Mouse (Mus musculus): ENCODE results near the gene Prmt6. TPM values are rescaled to one million over a fixed set of nuclear protein-coding genes. Genes with fewer than 3 reads are reported as not detected.

Gene Prmt6
- 34.5 and 36.0 TPM in 2 replicates for polyA plus RNA-seq (2016; fragmentation: Nextera tagmentation; extraction: Ambion mirVana)

GRCm38 (mm10) chr3:110250839-110251700, at the start of gene Prmt6:
Gene Prmt6, minus strand, starts transcription at chr3:110250998.
- 20% methylated on average over 38 of the region's 38 CpGs for WGBS
- Histone ChIP-seq H3K36me3 (peaks cover 13% of the 10 kb centered on the region), H3K4me1 (peaks cover 13% of the 10 kb centered on the region), H3K4me2 (replicated peaks) (peak within 1 kb of the TSS; percentile 73), H3K9ac (peak within 1 kb of the TSS; percentile 97), H3K4me3 (peak within 1 kb of the TSS; percentile 93), H3K9me3 (no peaks in the 10 kb centered on the region), H3K27me3 (replicated peaks) (no peaks in the 10 kb centered on the region), H3K27ac (peak within 1 kb of the TSS; percentile 90)
- peak; percentile 95 for ATAC-seq (ENCODE audit: low FRiP score, low read depth)

- Histone ChIP-seq H3K9ac (no peak overlapping the region), H3K4me3 (no peak overlapping the region), H3K9me3 (no peaks in the 10 kb centered on the region), H3K36me3 (no peaks in the 10 kb centered on the region), H3K27ac (no peak overlapping the region), H3K4me1 (no peaks in the 10 kb centered on the region), H3K27me3 (replicated peaks) (no peaks in the 10 kb centered on the region), H3K4me2 (replicated peaks) (no peak overlapping the region)
- ATAC-seq (ENCODE audit: low FRiP score, low read depth): no peak
- WGBS: 86% methylated on average over 8 of the region's 8 CpGs
Observed at GRCm38 (mm10) chr3:110290485-110291045, 39.8 kb upstream of the Prmt6 start.

GRCm38 (mm10) chr3:110282651-110283050, 31.9 kb upstream of the Prmt6 start:
- 76% methylated on average over 5 of the region's 5 CpGs for WGBS
- Histone ChIP-seq H3K4me3 (no peak overlapping the region), H3K4me2 (replicated peaks) (no peak overlapping the region), H3K9me3 (no peaks in the 10 kb centered on the region), H3K9ac (no peak overlapping the region), H3K36me3 (no peaks in the 10 kb centered on the region), H3K27ac (no peak overlapping the region), H3K4me1 (no peaks in the 10 kb centered on the region), H3K27me3 (replicated peaks) (no peaks in the 10 kb centered on the region)
- peak; percentile 44; the same call in 1 of the 2 replicates for ATAC-seq (ENCODE audit: low FRiP score, low read depth)

- Histone ChIP-seq H3K4me1 (no peaks in the 10 kb centered on the region), H3K27ac (no peak overlapping the region), H3K9me3 (no peaks in the 10 kb centered on the region), H3K36me3 (no peaks in the 10 kb centered on the region), H3K4me2 (replicated peaks) (no peak overlapping the region), H3K9ac (no peak overlapping the region), H3K4me3 (no peak overlapping the region), H3K27me3 (replicated peaks) (no peaks in the 10 kb centered on the region)
- no peak for ATAC-seq (ENCODE audit: low FRiP score, low read depth)
- 78% methylated on average over 2 of the region's 2 CpGs for WGBS
Observed at GRCm38 (mm10) chr3:110267790-110268189, 17.0 kb upstream of the Prmt6 start.

GRCm38 (mm10) chr3:110253105-110253504, 2.3 kb upstream of the Prmt6 start:
- Histone ChIP-seq H3K9me3 (no peaks in the 10 kb centered on the region), H3K4me3 (no peak overlapping the region), H3K4me1 (peaks cover 13% of the 10 kb centered on the region), H3K27me3 (replicated peaks) (no peaks in the 10 kb centered on the region), H3K36me3 (no peaks in the 10 kb centered on the region), H3K9ac (no peak overlapping the region), H3K27ac (no peak overlapping the region), H3K4me2 (replicated peaks) (no peak overlapping the region)
- WGBS: 96% methylated on average over 4 of the region's 4 CpGs
- ATAC-seq (ENCODE audit: low FRiP score, low read depth): no peak

GRCm38 (mm10) chr3:110249891-110250838, 633 bp downstream of the Prmt6 start:
- H3K27me3 ChIP-seq (replicated peaks): no peaks in the 10 kb centered on the region
- under 1% methylated on average over 89 of the region's 89 CpGs for WGBS
- H3K4me2 ChIP-seq (replicated peaks): peak overlapping the region; percentile 73
- peaks cover 13% of the 10 kb centered on the region for H3K36me3 ChIP-seq
- H3K4me1 ChIP-seq: peaks cover 13% of the 10 kb centered on the region
- peak overlapping the region; percentile 90 for H3K27ac ChIP-seq
- peak overlapping the region; percentile 93 for H3K4me3 ChIP-seq
- no peaks in the 10 kb centered on the region for H3K9me3 ChIP-seq
- ATAC-seq (ENCODE audit: low FRiP score, low read depth): peak; percentile 86
- peak overlapping the region; percentile 97 for H3K9ac ChIP-seq

- Histone ChIP-seq H3K9me3 (no peaks in the 10 kb centered on the region), H3K36me3 (no peaks in the 10 kb centered on the region), H3K4me2 (replicated peaks) (no peak overlapping the region), H3K4me1 (no peaks in the 10 kb centered on the region), H3K27ac (no peak overlapping the region), H3K4me3 (no peak overlapping the region), H3K27me3 (replicated peaks) (no peaks in the 10 kb centered on the region), H3K9ac (no peak overlapping the region)
- 78% methylated on average over 1 of the region's 1 CpGs for WGBS
- ATAC-seq (ENCODE audit: low FRiP score, low read depth): no peak
Observed at GRCm38 (mm10) chr3:110236819-110237463, 13.9 kb downstream of the Prmt6 start.

Other genes starting within 250 kb of the Prmt6 start
- gene Ntng1, start 107.0 kb downstream of the Prmt6 start, polyA plus RNA-seq (2016; fragmentation: Nextera tagmentation; extraction: Ambion mirVana): 7.7 and 7.9 TPM in 2 replicates

All from neural tube, embryonic 12.5 days (tissue).